Mouse (Mus musculus): ENCODE data around the gene Ccdc63. TPM values are rescaled to one million over a fixed set of nuclear protein-coding genes. Genes with fewer than 3 reads are reported as not detected.

Gene Ccdc63
- polyA plus RNA-seq, 1 experiment = not detected

- Histone ChIP-seq H3K4me3 (no peak overlapping the region), H3K27me3 (ENCODE audit: control insufficient read depth, insufficient read depth, insufficient read length) (no peaks in the 10 kb centered on the region), H3K4me2 (ENCODE audit: low read depth) (no peak overlapping the region), H3K36me3 (ENCODE audit: control insufficient read depth, insufficient read depth) (no peaks in the 10 kb centered on the region), H3ac (ENCODE audit: control insufficient read depth, insufficient read length) (no peak overlapping the region), H3K79me2 (ENCODE audit: control insufficient read depth, insufficient read depth) (no peaks in the 10 kb centered on the region)
- no peak for TF ChIP-seq MYOG (IDR thresholded peaks at IDR 0.05; ENCODE audit: control insufficient read depth in 1 of 3, insufficient read depth in 1 of 3, insufficient read length in 2 of 3, low read depth in 2 of 3)
- no peak for TF ChIP-seq POLR2A (IDR thresholded peaks at IDR 0.05; ENCODE audit: insufficient read length, low read depth)
- no peak for TF ChIP-seq REST (IDR thresholded peaks at IDR 0.05; ENCODE audit: insufficient read depth, insufficient read length)
- no peak for TF ChIP-seq SRF (IDR thresholded peaks at IDR 0.05; ENCODE audit: control insufficient read depth, insufficient read length, low read depth)
- TF ChIP-seq E2F4 (IDR thresholded peaks at IDR 0.05; ENCODE audit: insufficient read depth) = no peak
- TF ChIP-seq CEBPB (IDR thresholded peaks at IDR 0.05; ENCODE audit: insufficient read depth, poor library complexity, severe bottlenecking) = no peak
- TF ChIP-seq MAX (IDR thresholded peaks at IDR 0.05; ENCODE audit: low read depth) = no peak
- no peak for TF ChIP-seq TCF3 (IDR thresholded peaks at IDR 0.05; ENCODE audit: insufficient read length, low read depth)
- TF ChIP-seq MYOD1 (IDR thresholded peaks at IDR 0.05; ENCODE audit: control insufficient read depth in 1 of 3, insufficient read length in 2 of 3, low read depth in 2 of 3) = no peak
- TF ChIP-seq USF1 (IDR thresholded peaks at IDR 0.05; ENCODE audit: low read depth) = no peak
- no peak for TF ChIP-seq POLR2AphosphoS2 (IDR thresholded peaks at IDR 0.05; ENCODE audit: insufficient read length, low read depth)
Measured at GRCm38 (mm10) chr5:122136508-122137408, 3.9 kb downstream of the Ccdc63 start.

GRCm38 (mm10) chr5:122135290-122135882 is 5.2 kb downstream of the Ccdc63 start:
- no peak overlapping the region for H3ac ChIP-seq (ENCODE audit: control insufficient read depth, insufficient read length)
- H3K79me2 ChIP-seq (ENCODE audit: control insufficient read depth, insufficient read depth) = no peaks in the 10 kb centered on the region
- H3K4me3 ChIP-seq = no peak overlapping the region
- TF ChIP-seq SRF (IDR thresholded peaks at IDR 0.05; ENCODE audit: control insufficient read depth, insufficient read length, low read depth) = no peak
- H3K36me3 ChIP-seq (ENCODE audit: control insufficient read depth, insufficient read depth) = no peaks in the 10 kb centered on the region
- H3K27me3 ChIP-seq (ENCODE audit: control insufficient read depth, insufficient read depth, insufficient read length) = no peaks in the 10 kb centered on the region
- no peak overlapping the region for H3K4me2 ChIP-seq (ENCODE audit: low read depth)

- no peak overlapping the region for H3K4me3 ChIP-seq
- TF ChIP-seq POLR2A (IDR thresholded peaks at IDR 0.05; ENCODE audit: insufficient read length, low read depth) = no peak
- no peak for TF ChIP-seq MYOD1 (IDR thresholded peaks at IDR 0.05; ENCODE audit: control insufficient read depth in 1 of 3, insufficient read length in 2 of 3, low read depth in 2 of 3)
- no peak for TF ChIP-seq E2F4 (IDR thresholded peaks at IDR 0.05; ENCODE audit: insufficient read depth)
- no peak for TF ChIP-seq USF1 (IDR thresholded peaks at IDR 0.05; ENCODE audit: low read depth)
- TF ChIP-seq TCF3 (IDR thresholded peaks at IDR 0.05; ENCODE audit: insufficient read length, low read depth) = no peak
- no peak for TF ChIP-seq SRF (IDR thresholded peaks at IDR 0.05; ENCODE audit: control insufficient read depth, insufficient read length, low read depth)
- TF ChIP-seq REST (IDR thresholded peaks at IDR 0.05; ENCODE audit: insufficient read depth, insufficient read length) = no peak
- TF ChIP-seq MAX (IDR thresholded peaks at IDR 0.05; ENCODE audit: low read depth) = no peak
- no peak for TF ChIP-seq MYOG (IDR thresholded peaks at IDR 0.05; ENCODE audit: control insufficient read depth in 1 of 3, insufficient read depth in 1 of 3, insufficient read length in 2 of 3, low read depth in 2 of 3)
- TF ChIP-seq CEBPB (IDR thresholded peaks at IDR 0.05; ENCODE audit: insufficient read depth, poor library complexity, severe bottlenecking) = no peak
- H3K36me3 ChIP-seq (ENCODE audit: control insufficient read depth, insufficient read depth) = no peaks in the 10 kb centered on the region
- no peak overlapping the region for H3ac ChIP-seq (ENCODE audit: control insufficient read depth, insufficient read length)
- no peak overlapping the region for H3K4me2 ChIP-seq (ENCODE audit: low read depth)
- no peaks in the 10 kb centered on the region for H3K79me2 ChIP-seq (ENCODE audit: control insufficient read depth, insufficient read depth)
- H3K27me3 ChIP-seq (ENCODE audit: control insufficient read depth, insufficient read depth, insufficient read length) = no peaks in the 10 kb centered on the region
Measured at GRCm38 (mm10) chr5:122134395-122135289, 6.0 kb downstream of the Ccdc63 start.

- H3K27me3 ChIP-seq (ENCODE audit: control insufficient read depth, insufficient read depth, insufficient read length) = no peaks in the 10 kb centered on the region
- no peak for TF ChIP-seq TCF3 (IDR thresholded peaks at IDR 0.05; ENCODE audit: insufficient read length, low read depth)
- TF ChIP-seq MYOD1 (IDR thresholded peaks at IDR 0.05; ENCODE audit: control insufficient read depth in 1 of 3, insufficient read length in 2 of 3, low read depth in 2 of 3) = no peak
- no peaks in the 10 kb centered on the region for H3K36me3 ChIP-seq (ENCODE audit: control insufficient read depth, insufficient read depth)
- no peak overlapping the region for H3K4me2 ChIP-seq (ENCODE audit: low read depth)
- no peak overlapping the region for H3ac ChIP-seq (ENCODE audit: control insufficient read depth, insufficient read length)
- H3K79me2 ChIP-seq (ENCODE audit: control insufficient read depth, insufficient read depth) = no peaks in the 10 kb centered on the region
- H3K4me3 ChIP-seq = no peak overlapping the region
Measured at GRCm38 (mm10) chr5:122133050-122133389, 7.6 kb downstream of the Ccdc63 start.
